Mouse (Mus musculus) heart, postnatal 0 days (tissue): ENCODE measurements around the gene Clec11a.

Experiments used
- CTCF ChIP-seq: IDR thresholded peaks from 2 replicates; pipeline ENCODE4 v1.5.1; 2016; ENCODE audit warnings: antibody characterized with exemption, control low read depth, low read depth
- EP300 ChIP-seq: IDR thresholded peaks from 2 replicates; pipeline ENCODE4 v1.6.1; 2016; ENCODE audit warnings: antibody characterized with exemption, low read depth

DNA sequence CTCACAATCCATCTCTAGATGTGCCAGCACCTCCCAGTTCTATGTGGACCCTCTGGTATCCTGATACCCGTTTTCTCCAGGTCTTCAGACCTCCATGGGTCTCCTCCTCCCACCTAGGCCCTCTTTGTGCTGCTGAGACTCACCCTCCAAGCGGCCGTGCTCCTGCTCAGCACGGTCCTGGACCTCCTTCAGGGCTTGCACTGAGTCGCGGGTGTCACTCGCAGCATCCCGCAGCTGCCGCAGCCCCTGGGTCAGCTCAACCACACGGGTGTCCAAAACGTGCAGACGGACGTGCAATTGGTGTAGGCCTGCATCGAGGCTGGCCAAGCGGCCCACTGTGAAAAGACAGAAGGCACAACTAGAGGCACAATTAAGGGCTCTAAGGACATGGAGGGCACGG is 1.0 kb downstream of the Clec11a start:
- TF ChIP-seq CTCF (no peak), EP300 (no peak)
